10 mouse cellular contexts compared by ENCODE assay signal in the genomic region with DNA sequence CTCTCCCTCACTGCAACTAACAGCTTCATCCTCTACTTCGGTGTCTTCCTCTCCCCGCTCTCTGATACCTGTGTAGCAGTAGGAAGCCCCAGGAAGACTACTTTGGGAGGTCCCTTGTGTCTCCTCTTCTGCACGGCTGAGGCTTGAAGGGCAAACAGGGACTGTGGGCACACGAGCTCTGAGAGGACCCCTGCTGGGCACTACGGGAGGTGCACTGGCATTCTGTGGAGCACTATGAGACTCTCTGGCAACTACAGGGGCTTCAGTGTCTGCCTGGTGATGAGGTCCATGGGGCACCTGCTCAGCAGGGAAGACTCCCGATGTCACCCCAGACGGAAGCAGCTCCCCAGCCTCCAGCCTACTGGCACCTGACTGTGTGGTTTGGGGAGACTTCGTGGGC. TPM values are rescaled to one million over a fixed set of nuclear protein-coding genes. Genes with fewer than 3 reads are reported as not detected.
DNase-seq lines count a peak whose midpoint lies in the region; ATAC-seq and TF ChIP-seq lines count a peak whose summit lies in the region.
"Had no signal": no experiment of that assay in that cellular context is flagged by ENCODE, and none has a peak within 500 bp of the region (broad histone marks: within the 10 kb centered on the region; RNA-seq: fewer than 3 reads in every experiment).

No protein-coding gene starts in this region.

- no peaks in the 10 kb centered on the region for H3K9me3 ChIP-seq in intestine, postnatal 0 days (ENCODE audit: control insufficient read depth)
- H3K9me3 ChIP-seq in intestine, embryonic 16.5 days (ENCODE audit: control insufficient read depth, low read length): no peaks in the 10 kb centered on the region
- H3K9me3 ChIP-seq in forebrain, embryonic 13.5 days (replicated peaks): no peaks in the 10 kb centered on the region
- H3K9me3 ChIP-seq: hindbrain, embryonic 12.5 days had no signal

- no peak overlapping the region for H3K27ac ChIP-seq in intestine, postnatal 0 days (ENCODE audit: low read depth, low read length)
- no peak overlapping the region for H3K27ac ChIP-seq in intestine, embryonic 16.5 days (ENCODE audit: low read length)
- no peak overlapping the region for H3K27ac ChIP-seq in testis, adult 2 months (ENCODE audit: control insufficient read depth, insufficient read depth, low read depth, low read length)
- H3K27ac ChIP-seq in forebrain, embryonic 13.5 days: no peak overlapping the region
- H3K27ac ChIP-seq: hindbrain, embryonic 12.5 days had no signal

- no peak overlapping the region for H3K4me2 ChIP-seq in intestine, postnatal 0 days (replicated peaks; ENCODE audit: low read depth)
- no peak overlapping the region for H3K4me2 ChIP-seq in intestine, embryonic 16.5 days (ENCODE audit: low read depth, low read length)
- H3K4me2 ChIP-seq in forebrain, embryonic 13.5 days: no peak overlapping the region
- H3K4me2 ChIP-seq: hindbrain, embryonic 12.5 days had no signal

- H3K4me3 ChIP-seq in intestine, postnatal 0 days (ENCODE audit: low read depth, low read length): no peak overlapping the region
- H3K4me3 ChIP-seq in intestine, embryonic 16.5 days (ENCODE audit: low read length): no peak overlapping the region
- H3K4me3 ChIP-seq in testis, adult 2 months (ENCODE audit: control insufficient read depth, low read depth, low read length): no peak overlapping the region
- no peak overlapping the region for H3K4me3 ChIP-seq in forebrain, embryonic 13.5 days
- H3K4me3 ChIP-seq: hindbrain, embryonic 12.5 days had no signal

- H3K27me3 ChIP-seq in intestine, postnatal 0 days (replicated peaks; ENCODE audit: control insufficient read depth, insufficient read depth, low read length): no peaks in the 10 kb centered on the region
- H3K27me3 ChIP-seq in intestine, embryonic 16.5 days (replicated peaks; ENCODE audit: control insufficient read depth, insufficient read depth, low read length): no peaks in the 10 kb centered on the region
- no peaks in the 10 kb centered on the region for H3K27me3 ChIP-seq in testis, adult 2 months (ENCODE audit: control insufficient read depth, insufficient read depth, low read length)
- H3K27me3 ChIP-seq in splenic B cell, adult 2 months (ENCODE audit: control insufficient read depth, insufficient read depth, low read length, poor library complexity, severe bottlenecking): no peaks in the 10 kb centered on the region
- no peaks in the 10 kb centered on the region for H3K27me3 ChIP-seq in forebrain, embryonic 13.5 days
- H3K27me3 ChIP-seq: hindbrain, embryonic 12.5 days had no signal

- no peak overlapping the region for H3K9ac ChIP-seq in intestine, postnatal 0 days (ENCODE audit: low read depth, low read length)
- no peak overlapping the region for H3K9ac ChIP-seq in intestine, embryonic 16.5 days (ENCODE audit: low read depth, low read length)
- no peak overlapping the region for H3K9ac ChIP-seq in forebrain, embryonic 13.5 days
- H3K9ac ChIP-seq: hindbrain, embryonic 12.5 days had no signal

- no peaks in the 10 kb centered on the region for H3K4me1 ChIP-seq in intestine, postnatal 0 days (replicated peaks; ENCODE audit: control insufficient read depth, insufficient read depth, low read length)
- H3K4me1 ChIP-seq in intestine, embryonic 16.5 days (ENCODE audit: control insufficient read depth, insufficient read depth, low read length): no peaks in the 10 kb centered on the region
- no peaks in the 10 kb centered on the region for H3K4me1 ChIP-seq in testis, adult 2 months (ENCODE audit: control insufficient read depth, insufficient read depth, low read length)
- no peaks in the 10 kb centered on the region for H3K4me1 ChIP-seq in forebrain, embryonic 13.5 days
- H3K4me1 ChIP-seq: hindbrain, embryonic 12.5 days had no signal

- ATAC-seq in intestine, postnatal 0 days: no peak
- no peak for ATAC-seq in intestine, embryonic 16.5 days
- no peak for ATAC-seq in forebrain, embryonic 13.5 days

- TF ChIP-seq POLR2A in testis, adult 2 months (IDR thresholded peaks at IDR 0.05; ENCODE audit: control insufficient read depth, low read depth, low read length): no peak

- no peak for DNase-seq in testis, postnatal 14 days (ENCODE audit: low spot score)
- peak; percentile 52 for DNase-seq in ZHBTc4 (ENCODE audit: low read depth, low spot score)
- peak; percentile 7 for DNase-seq in splenic B cell, adult 2 months (ENCODE audit: low read depth, low spot score)
- DNase-seq in yolk sac, embryonic 10.5 days (ENCODE audit: low spot score): no peak
- DNase-seq: lung, adult 2 months had no signal

- WGBS in intestine, postnatal 0 days: 86% methylated on average over 8 of the region's 8 CpGs
- 85% methylated on average over 8 of the region's 8 CpGs for WGBS in intestine, embryonic 16.5 days
- 85% methylated on average over 8 of the region's 8 CpGs for WGBS in forebrain, embryonic 13.5 days

- peak; percentile 50 for TF ChIP-seq CTCF in intestine, postnatal 0 days (IDR thresholded peaks at IDR 0.05; ENCODE audit: low read depth)
- TF ChIP-seq CTCF in testis, adult 2 months (IDR thresholded peaks at IDR 0.05; ENCODE audit: control insufficient read depth, insufficient read depth, insufficient replicate concordance, low read depth, low read length): peak; percentile 33; the same call in 1 of the 2 replicates

- peaks cover 97% of the 10 kb centered on the region for H3K36me3 ChIP-seq in intestine, postnatal 0 days (ENCODE audit: control insufficient read depth, insufficient read depth)
- peaks cover 40% of the 10 kb centered on the region for H3K36me3 ChIP-seq in intestine, embryonic 16.5 days (ENCODE audit: control insufficient read depth, insufficient read depth, low read length)
- H3K36me3 ChIP-seq in testis, adult 2 months (ENCODE audit: control insufficient read depth, insufficient read depth, low read length): peaks cover 3% of the 10 kb centered on the region
- H3K36me3 ChIP-seq in splenic B cell, adult 2 months (ENCODE audit: control insufficient read depth, insufficient read depth, low read length, poor library complexity, severe bottlenecking): peaks cover 9% of the 10 kb centered on the region
- peaks cover 99% of the 10 kb centered on the region for H3K36me3 ChIP-seq in forebrain, embryonic 13.5 days (ENCODE audit: poor library complexity, severe bottlenecking)

RNA-seq across cellular contexts. Expression of gene Ice1, which starts 32.7 kb away (rescaled TPM):
- polyA plus RNA-seq in intestine, postnatal 0 days (2015; fragmentation: Nextera tagmentation; extraction: Ambion mirVana): 5.8 and 7.0 TPM in 2 replicates
- 8.3 and 10.7 TPM in 2 replicates for polyA plus RNA-seq in intestine, embryonic 16.5 days (2015; fragmentation: Nextera tagmentation; extraction: Ambion mirVana)
- polyA plus RNA-seq in testis, adult 2 months (2012; rRNA removed): 16.3 and 22.2 TPM in 2 replicates
- polyA plus RNA-seq in forebrain, embryonic 13.5 days (2015; fragmentation: Nextera tagmentation; extraction: Ambion mirVana): 22.4 and 27.2 TPM in 2 replicates

Comparison
In these comparisons a context has a peak if more than half of its experiments do, and no peak if none do; other contexts are left out.
1. DNase-seq: peak in ZHBTc4 (single experiment) and splenic B cell, adult 2 months (single experiment); none in testis, postnatal 14 days (single experiment) and yolk sac, embryonic 10.5 days (single experiment).